Mouse (Mus musculus) thymus, postnatal 14 days (tissue): Measurements from ENCODE around the gene Micu2.
A peak's percentile ranks its signal among the peaks of the same experiment; 100 is the strongest.
"Not testable (repeated sequence)": the region's sequence is repeated elsewhere in the genome, so short reads cannot be mapped to it uniquely, and the experiment has no call there.

Source experiments
- DNase-seq: peaks from one replicate; pipeline ENCODE4 v3.0.0; 2021

Micu2 gene

DNA sequence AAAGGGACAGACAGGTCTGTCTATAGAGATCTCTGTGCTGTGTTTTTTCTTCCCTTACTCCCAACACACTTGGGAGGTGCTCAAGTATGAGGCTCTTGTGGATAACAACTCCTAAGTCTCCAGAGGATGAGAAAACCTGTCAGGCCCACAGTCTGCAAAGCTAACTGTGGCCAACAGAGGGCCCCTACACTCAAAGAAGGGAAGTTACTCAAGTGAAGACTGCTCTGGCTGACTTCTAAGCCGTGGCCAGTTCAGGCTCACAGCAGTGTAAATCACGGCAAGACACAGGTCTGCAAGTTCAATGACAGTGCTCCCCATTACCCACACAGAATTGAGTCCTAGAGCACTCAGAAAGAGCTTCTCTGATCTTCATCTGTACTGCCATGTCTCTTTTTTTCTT is 48.0 kb downstream of the Micu2 start:
- DNase-seq = peak; percentile 10

DNA sequence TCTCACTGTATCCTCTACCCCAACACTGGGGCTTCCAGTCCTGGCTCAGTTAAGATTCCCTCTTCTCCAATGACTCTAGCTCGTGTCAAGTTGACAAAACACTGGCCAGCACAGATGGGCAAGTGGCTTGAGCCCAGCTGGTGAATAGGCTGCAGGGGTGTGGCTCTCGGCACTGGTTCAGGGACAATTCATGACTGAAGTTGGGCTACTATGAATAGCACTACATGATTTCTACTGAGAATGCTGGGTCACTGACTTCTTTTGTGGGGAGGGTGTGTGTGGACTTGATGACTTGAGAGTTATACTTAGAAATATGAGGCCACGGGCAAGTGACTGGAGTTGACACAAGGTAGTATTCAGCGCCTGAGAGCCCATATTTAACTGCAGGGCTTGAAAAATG is 53.2 kb downstream of the Micu2 start:
- DNase-seq = no peak

DNA sequence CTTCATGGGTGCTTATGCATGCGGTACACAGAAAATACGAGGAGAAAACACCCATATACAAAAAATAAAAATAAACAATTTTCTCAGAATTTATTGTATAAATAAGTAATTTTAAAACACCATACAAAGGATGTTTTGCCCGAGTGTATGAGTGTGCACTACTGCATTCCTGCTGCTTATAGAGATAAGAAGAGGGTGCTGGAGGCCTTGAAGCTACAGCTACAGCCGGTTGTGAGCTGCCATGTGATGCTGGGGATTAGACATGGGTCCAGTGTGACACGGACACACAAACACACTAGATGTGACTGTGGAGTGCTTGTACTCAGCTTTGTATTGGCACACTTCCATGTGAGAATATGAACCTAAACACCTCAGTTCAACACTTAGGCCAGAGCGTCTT is 61.8 kb downstream of the Micu2 start:
- no peak for DNase-seq

DNA sequence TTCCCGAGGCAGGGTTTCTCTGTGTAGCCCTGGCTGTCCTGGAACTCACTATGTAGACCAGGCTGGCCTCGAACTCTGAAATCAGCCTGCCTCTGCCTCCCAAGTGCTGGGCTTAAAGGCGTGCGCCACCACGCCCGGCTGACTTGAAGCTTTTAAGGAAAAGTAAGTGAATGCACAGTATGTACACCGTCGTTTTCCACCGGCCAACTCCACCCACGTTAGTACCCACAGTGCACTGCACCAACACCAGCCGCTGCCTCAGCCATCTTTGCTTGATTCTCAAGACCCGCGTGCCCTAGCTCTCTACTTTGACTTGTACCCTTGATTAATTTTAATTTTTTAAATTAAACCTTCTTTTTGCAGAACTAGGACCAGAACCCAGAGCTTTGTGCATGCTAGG is 64.4 kb downstream of the Micu2 start:
- DNase-seq = no peak

DNA sequence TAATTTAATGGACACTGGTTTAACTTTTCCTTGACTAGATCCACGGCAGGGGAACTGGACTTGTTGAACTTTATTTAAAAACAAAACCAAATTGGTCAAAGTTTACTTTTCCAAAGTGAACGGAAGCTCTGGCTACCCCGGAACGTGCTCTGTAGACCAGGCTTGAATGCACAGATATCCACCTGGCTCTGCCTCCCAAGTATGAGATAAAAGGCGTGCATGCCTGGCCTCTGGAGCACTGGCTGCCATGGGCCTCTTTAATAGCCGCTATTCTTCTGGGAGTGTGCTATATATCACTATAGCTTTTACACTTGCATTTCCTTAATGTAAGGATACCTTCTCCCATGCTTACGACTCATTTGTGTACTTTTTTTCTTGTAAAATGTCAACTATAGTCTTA is 65.5 kb downstream of the Micu2 start:
- no peak for DNase-seq

DNA sequence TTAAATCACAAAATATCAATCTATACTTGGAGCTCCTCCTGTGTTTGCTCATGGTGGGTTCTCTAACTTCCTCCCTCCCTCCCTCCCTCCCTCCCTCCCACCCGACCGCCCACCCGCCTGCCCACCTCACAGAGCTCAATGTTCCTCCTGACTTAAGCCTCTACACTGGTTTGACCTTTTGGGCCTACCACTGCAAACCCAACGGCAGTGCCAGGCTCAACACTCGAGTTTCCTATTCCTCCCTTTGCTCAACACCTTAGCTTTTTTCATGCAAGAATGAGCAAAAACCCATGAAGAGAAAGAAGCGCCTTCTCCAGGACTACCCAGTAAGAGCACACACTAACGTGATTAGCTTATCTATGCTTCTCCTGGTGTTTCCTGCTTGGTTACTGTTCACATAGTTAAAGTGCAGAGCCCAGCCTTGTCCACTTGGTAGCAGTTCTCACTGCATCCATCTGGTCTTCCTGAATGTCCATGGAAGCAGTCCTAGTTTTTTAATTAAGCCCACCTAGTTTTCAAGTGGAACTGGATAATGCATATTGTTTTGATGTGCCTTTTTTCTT is 66.1 kb downstream of the Micu2 start:
- DNase-seq = no peak

DNA sequence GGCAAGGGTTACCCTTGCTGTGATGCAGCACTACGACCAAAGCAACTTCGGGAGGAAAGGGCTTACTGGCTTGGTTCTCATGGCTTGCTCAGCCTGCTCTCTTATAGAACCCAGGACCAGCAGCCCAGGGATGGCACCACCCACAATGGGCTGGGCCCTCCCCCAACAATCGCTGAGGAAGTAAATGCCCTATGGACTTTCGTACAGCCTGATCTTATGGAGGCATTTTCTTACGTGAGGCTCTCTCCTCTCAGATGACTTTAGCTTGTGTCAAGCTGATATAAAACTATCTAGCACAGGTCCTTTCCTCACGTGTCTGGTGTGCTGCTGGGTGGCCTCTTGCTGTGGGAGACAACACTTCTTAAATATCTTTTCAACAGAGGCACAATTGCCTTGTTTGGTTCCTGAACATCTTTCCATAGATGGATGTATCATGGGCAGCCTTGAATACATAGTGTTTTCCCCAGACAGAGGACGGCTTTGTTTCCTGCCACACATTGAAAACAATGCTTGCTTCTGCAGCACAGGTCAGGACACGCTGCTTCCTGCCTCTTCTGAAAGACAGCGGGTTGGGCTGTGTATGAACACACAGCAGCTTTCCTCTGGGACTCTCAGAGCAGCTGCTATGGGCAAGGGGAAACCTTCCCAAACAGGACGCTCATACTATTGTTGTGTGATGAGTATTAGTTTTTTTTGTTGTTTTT is 77.5 kb downstream of the Micu2 start:
- DNase-seq = no peak

DNA sequence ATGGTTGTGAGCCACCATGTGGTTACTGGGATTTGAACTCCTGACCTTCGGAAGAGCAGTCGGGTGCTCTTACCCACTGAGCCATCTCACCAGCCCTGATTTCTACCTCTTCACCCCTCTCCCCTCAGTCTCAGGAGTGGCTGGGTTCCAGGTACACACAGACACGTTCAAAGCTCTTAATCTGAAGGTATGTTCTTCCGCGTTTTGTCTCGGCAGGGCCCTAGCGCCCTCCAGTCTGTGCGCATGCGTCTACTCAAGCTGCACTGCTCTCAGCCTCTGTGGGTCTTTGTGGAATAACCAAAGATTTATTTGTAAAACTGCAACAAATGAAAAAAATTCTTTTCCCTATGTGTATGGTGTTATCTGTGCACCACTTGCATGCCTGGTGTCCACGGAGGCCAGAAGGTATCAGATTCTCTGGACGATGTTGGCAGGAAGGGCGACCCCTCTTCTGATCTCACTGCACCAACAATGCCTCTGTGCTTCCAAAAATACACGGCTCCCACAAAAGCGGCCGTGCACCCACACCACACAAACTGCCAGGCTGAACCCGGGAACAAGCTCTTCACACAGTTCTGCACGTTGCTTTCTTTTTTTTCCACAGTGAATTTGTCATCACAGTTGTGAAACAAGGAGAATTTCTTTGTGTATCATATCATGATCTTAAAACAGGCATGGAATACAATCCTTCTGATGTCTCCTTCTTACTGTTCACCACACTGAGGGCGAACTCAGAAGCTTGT is 78.3 kb downstream of the Micu2 start:
- DNase-seq = no peak

DNA sequence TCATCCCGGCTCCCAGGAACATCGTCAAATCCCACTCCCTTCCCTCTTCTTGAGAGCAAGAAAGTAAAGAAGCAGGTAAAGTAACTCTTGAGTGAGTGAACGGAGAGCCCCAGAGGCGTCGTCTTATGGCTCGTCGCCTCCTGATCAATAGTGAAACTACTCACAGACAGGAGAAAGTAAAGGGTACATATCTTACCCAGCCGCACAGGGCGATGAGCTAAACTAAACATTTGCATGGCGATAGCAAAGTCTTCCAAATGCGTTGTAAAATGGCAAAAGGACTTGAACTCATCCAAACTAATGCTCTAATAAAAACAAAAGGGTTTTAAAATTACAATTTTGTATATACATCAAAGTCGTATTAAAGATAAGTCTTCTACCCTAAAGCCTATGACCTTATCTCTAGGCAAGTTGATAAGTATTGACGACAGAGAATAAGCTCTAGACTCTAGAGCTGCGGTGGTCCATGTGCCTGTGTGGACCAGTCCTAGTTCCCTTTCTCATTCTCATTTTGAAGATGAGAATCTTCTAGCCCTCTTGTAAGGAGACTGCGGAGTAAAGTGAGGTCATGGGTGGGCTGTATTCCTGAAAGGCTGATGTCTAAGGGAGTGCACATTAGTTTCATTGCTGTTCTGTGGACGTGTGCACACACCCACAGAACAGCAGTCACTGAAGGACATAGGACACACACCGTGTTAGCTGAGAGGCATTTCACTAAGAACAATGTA is 79.8 kb downstream of the Micu2 start:
- DNase-seq = no peak

DNA sequence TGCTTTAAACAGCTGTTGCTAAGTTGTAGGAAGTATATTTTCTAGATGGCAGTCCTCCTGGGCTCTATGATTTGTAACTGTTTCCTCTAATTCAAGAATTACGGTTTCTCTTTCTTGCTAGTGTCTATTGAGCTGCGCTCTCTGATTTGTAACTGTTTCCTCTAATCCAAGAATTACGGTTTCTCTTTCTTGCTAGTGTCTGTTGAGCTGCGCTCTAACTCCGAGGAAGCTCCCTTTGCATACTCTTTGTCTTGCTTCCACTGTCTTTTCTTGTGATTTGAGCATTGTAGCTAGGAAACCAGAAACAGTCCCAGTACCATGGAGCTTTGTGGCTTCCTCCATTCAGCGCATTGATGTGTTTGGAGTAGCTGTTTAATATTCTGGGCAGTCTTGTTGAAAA is 83.7 kb downstream of the Micu2 start:
- DNase-seq = no peak

DNA sequence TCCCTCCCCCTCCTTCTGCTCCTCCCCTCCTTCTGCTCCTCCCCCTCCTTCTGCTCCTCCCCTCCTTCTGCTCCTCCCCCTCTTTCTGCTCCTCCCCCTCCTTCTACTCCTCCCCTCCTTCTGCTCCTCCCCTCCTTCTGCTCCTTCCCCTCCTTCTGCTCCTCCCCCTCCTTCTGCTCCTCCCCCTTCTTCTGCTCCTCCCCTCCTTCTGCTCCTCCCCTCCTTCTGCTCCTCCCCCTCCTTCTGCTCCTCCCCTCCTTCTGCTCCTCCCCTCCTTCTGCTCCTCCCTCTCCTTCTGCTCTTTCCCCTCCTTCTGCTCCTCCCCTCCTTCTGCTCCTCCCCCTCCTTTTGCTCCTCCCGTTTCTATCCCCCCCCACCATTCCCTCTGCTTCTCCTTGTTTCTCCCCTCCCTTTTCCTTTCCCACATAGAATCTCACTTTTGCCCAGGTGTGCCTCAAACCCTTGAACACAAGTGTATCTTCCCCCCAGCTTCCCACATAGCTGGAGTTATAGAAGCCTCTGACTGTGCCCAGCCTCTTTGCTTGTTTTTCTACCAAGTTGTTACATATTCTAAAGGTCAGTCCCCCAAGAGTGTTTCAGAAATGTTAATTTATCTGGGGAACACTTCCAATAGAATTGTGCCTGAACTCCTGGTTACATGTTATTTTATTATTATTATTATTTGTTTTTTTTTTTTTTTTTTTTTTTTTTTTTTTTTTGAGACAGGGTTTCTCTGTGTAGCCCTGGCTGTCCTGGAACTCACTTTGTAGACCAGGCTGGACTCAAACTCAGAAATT is 86.7 kb downstream of the Micu2 start:
- not testable (repeated sequence) for DNase-seq

DNA sequence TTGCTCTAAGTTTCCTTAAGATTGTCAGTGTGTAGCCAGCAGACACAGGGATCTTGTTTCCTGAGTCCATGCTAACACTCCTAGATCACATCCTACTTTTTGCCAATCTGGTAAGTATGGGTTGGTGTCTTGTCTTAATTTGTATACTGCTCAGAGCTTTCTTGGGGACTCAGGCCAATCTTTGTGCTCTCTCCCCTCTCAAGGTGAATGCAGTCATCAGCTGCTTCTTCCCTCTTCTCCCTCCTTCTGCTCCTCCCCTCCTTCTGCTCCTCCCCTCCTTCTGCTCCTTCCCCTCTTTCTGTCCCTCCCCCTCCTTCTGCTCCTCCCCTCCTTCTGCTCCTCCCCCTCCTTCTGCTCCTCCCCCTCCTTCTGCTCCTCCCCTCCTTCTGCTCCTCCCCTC is 87.3 kb downstream of the Micu2 start:
- DNase-seq = not testable (repeated sequence)

DNA sequence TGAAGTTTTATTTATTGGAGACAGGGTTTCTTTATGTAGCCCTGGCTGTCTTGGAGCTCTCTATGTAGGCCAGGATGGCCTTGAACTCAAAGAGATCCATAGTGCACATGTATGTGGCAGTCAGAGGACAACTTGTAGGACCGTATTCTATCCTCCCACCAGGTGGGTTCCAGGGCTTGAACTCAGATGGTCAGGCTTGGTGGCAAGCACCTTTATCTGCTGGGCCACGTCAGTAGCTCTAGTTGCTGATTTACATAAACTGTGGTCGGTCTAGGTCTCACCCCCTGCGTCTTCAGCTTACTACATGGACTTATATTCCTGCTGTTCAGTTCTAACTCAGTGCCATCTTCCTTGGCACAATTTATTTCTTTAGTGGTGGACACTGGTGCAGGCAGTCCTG is 87.7 kb downstream of the Micu2 start:
- no peak for DNase-seq

DNA sequence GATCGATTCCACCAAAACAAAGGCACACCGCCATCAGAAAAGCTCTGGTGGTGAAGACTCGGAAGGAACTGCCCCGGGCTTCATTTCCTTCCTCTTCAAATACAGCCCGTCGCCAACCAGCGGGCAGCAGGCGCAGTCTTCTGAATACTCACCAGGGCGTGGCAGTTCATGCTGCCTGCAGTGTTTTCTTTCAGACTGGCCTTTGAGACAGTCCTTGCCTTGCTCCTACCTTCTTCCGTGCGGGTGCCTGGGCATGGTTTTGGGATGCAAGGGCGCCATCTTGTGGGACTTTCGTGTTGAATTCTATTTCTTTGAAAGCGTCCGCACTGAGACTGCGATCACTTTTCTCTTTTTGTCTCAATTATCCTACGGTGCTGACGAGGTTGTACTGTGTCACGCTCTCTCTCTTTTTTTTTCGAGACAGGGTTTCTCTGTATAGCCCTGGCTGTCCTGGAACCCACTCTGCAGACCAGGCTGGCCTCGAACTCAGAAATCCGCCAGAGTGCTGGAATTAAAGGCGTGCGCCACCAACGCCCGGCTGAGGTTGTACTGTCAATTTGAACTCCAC is 88.5 kb downstream of the Micu2 start:
- peak; percentile 88 for DNase-seq

DNA sequence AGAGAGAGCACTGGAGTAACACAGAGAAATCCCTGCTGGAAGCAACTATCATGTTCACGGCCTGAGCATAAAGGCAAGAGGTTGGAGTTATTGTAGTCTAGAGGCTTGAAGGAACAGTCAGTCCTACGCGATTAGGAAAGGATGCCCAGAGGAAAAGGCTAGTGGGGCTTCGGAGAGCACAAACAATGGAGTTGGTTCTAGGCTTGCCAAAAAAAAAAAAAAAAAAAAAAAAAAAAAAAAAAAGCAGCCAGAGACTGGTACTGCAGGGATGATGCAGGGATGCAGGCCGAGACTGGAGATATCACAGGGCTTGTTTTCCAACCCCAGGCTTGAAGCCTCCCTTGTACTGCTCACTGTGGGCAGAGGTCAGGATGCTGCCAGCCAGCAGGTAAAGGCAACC is 89.8 kb downstream of the Micu2 start:
- peak; percentile 14 for DNase-seq

DNA sequence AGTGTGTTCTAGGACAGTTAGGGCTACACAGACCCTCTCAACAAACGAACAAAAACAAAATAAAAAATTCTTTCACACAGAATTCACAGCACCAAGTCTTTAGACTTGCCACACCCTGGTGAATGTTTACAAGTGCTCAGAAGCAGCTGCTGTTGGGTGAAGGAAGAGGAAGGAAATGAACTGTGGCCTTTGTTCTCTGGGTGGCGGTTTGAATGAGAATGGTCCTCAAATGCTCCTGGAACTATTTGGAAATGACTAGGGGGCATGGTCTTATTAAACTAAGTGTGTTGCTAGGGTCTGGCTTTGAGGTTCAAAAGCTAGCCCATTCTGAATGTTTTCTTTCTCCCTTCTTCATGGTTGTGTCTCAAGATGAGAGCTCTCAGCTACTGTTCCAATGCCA is 90.6 kb downstream of the Micu2 start:
- peak; percentile 60 for DNase-seq

DNA sequence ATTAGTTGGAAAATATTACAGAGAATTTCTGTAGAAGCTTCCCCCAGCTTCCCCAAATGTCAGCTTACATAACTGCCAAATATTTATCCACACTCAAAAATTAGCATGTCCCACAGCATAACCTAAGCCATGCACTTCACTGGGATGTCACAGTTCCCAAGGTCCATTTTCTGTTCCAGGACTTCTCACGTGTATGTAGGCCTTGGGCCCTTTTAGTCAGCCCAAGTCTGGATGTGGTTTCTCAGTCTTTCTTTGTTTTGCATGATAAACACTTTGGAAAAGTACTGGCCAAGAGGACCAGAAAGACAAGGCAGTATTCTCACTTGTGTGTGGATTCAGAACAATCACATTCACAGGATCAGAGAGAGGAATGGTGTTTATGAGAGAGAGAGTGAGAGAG is 97.1 kb downstream of the Micu2 start:
- DNase-seq = no peak

DNA sequence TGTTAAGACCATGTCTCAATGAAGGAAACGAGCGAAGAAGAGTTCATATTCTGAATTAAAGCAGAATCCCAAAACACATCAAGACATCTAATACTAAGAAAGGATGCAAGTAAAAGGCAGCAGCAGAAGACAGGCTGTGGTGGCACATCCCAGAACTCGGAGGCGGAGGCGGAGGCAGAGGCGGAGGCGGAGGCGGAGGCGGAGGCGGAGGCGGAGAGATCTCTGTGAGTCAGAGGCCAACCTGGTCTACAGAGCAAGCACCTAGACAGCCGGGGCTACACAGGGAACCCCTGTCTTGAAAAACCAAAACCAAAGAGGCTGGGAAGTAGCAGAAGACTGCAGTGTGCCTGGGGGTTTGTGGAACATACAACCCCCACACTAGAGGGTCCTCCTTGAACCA is 102.2 kb downstream of the Micu2 start:
- no peak for DNase-seq

DNA sequence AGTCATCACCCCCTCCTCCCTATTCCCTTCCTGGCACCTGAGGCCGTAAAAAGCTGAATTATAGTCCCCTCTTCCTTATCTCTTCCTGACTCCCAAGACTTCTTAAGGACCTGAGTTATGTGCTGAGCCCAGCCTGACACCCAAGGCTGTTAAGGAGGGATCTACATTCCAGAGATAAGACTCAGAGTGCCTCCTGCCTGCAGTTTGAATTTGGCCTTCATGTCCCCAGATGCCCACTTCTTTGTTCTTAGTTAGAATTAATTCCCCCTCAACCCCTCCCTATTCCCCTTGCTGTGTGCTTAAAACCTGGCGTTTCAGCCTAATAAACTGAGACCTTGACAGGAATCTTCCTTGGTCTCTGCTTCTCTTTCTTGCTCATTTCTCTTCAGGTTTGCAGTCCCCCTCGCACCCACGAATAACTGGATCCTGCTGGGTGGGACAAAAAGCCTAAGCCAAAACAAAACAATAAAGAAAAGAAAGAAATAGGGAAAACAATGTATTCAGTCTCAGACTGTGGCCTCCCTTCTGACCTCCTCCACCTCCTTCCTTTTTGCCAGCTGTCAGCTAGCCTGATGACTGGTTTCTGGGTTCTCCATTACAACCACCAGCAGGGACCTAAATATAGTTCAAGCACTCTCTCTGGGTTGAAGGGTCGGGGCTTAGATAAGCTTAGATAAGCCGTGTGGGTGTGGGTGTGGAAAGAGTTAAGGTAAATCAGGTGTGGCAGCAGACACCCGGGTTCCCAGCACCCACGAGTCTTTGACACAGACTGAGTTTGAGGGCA is 102.8 kb downstream of the Micu2 start:
- not testable (repeated sequence) for DNase-seq

DNA sequence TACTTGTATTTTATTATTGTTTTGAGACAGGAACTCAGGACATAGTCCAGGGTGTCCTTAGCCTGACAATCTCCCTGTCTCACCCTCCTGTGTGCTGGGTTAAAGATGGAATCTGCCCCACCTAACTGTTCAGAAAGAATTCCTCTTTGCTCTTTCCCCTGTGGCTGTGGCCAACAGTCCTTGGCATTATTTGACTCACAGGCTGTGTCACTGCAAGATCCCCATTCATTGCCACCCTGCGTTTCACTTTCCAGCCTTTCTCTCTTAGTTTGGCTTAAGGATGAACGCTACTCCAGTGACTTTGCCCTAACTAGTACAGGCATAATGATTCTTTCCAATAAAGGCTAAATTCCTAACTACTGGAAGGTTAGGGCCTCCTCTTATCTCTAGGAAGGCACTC is 104.7 kb downstream of the Micu2 start:
- no peak for DNase-seq

DNA sequence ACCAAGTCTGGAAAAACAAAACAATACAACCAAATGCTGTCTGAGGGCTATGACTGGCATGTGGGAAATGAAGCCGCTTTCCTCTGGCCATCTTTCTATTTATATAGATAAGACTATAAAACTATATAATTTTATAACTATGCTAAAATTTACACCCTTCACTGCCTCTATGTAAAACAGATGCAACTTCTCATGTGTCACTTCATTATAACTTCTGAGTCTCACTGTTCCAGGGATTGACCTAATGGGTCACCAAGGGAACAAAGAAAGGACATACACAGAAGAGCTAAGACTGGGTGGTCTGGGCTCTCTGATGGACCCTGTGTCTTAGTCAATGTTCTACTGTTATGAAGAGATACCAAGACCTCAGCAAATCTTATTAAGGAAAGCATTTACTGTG is 106.1 kb downstream of the Micu2 start:
- no peak for DNase-seq
